Mouse (Mus musculus): ENCODE data around the gene Dnase1. TPM values are rescaled to one million over a fixed set of nuclear protein-coding genes. Genes with fewer than 3 reads are reported as not detected.
"Not testable (repeated sequence)": the region's sequence is repeated elsewhere in the genome, so short reads cannot be mapped to it uniquely, and the experiment has no call there.

Dnase1 gene
- 0.18 and 0.43 TPM in 2 replicates for polyA plus RNA-seq (2015; fragmentation: Nextera tagmentation; extraction: Ambion mirVana)

GRCm38 (mm10) chr16:4036807-4037206, at the start of gene Dnase1:
Gene Dnase1 (plus strand): TSS chr16:4036942.
- TF ChIP-seq EP300 (IDR thresholded peaks at IDR 0.05; ENCODE audit: low read depth), result no peak
- no peak for TF ChIP-seq CTCF (IDR thresholded peaks at IDR 0.05; ENCODE audit: low read depth)
- no peak for DNase-seq
- H3K36me3 ChIP-seq (replicated peaks; ENCODE audit: insufficient read depth, low read length), result peaks cover 33% of the 10 kb centered on the region
- H3K4me2 ChIP-seq (ENCODE audit: low read depth, low read length), result no peak within 1 kb of the TSS
- H3K9me3 ChIP-seq (ENCODE audit: low read length), result no peaks in the 10 kb centered on the region
- no peak within 1 kb of the TSS; the same call in 1 of the 2 replicates for H3K27ac ChIP-seq (ENCODE audit: low read depth)
- no peak for ATAC-seq
- H3K27me3 ChIP-seq (ENCODE audit: insufficient read depth, low read length), result no peaks in the 10 kb centered on the region
- no peak within 1 kb of the TSS for H3K9ac ChIP-seq (replicated peaks)
- peaks cover 3% of the 10 kb centered on the region for H3K4me1 ChIP-seq (ENCODE audit: insufficient read depth)
- 72% methylated on average over 5 of the region's 5 CpGs for WGBS (ENCODE audit: insufficient replicate concordance)
- H3K4me3 ChIP-seq (ENCODE audit: low read depth, low read length), result no peak within 1 kb of the TSS

GRCm38 (mm10) chr16:3988410-3988809, 48.3 kb upstream of the Dnase1 start:
- Histone ChIP-seq H3K4me3 (ENCODE audit: low read depth, low read length) (no peak overlapping the region), H3K4me2 (ENCODE audit: low read depth, low read length) (no peak overlapping the region), H3K27ac (ENCODE audit: low read depth) (no peak overlapping the region), H3K4me1 (ENCODE audit: insufficient read depth) (no peaks in the 10 kb centered on the region), H3K27me3 (ENCODE audit: insufficient read depth, low read length) (no peaks in the 10 kb centered on the region), H3K9ac (replicated peaks) (no peak overlapping the region), H3K36me3 (replicated peaks; ENCODE audit: insufficient read depth, low read length) (peaks cover 88% of the 10 kb centered on the region), H3K9me3 (ENCODE audit: low read length) (no peaks in the 10 kb centered on the region)
- no peak for ATAC-seq
- DNase-seq, result no peak
- 66% methylated on average over 4 of the region's 4 CpGs for WGBS (ENCODE audit: insufficient replicate concordance)
- TF ChIP-seq EP300 (IDR thresholded peaks at IDR 0.05; ENCODE audit: low read depth) (no peak), CTCF (IDR thresholded peaks at IDR 0.05; ENCODE audit: low read depth) (no peak)

GRCm38 (mm10) chr16:4003489-4004398, 33.0 kb upstream of the Dnase1 start, which contains the start of gene Slx4:
Gene Slx4 (minus strand): TSS chr16:4003770.
- Histone ChIP-seq H3K4me3 (ENCODE audit: low read depth, low read length) (peak within 1 kb of the TSS; percentile 90), H3K27me3 (ENCODE audit: insufficient read depth, low read length) (no peaks in the 10 kb centered on the region), H3K36me3 (replicated peaks; ENCODE audit: insufficient read depth, low read length) (peaks cover 15% of the 10 kb centered on the region), H3K9ac (replicated peaks) (peak within 1 kb of the TSS; percentile 87), H3K27ac (ENCODE audit: low read depth) (peak within 1 kb of the TSS; percentile 88), H3K4me2 (ENCODE audit: low read depth, low read length) (peak within 1 kb of the TSS; percentile 91), H3K4me1 (ENCODE audit: insufficient read depth) (peaks cover 17% of the 10 kb centered on the region), H3K9me3 (ENCODE audit: low read length) (no peaks in the 10 kb centered on the region)
- DNase-seq (peak; percentile 94), ATAC-seq (peak; percentile 96)
- peak; percentile 64 for TF ChIP-seq CTCF (IDR thresholded peaks at IDR 0.05; ENCODE audit: low read depth)
- no peak for TF ChIP-seq EP300 (IDR thresholded peaks at IDR 0.05; ENCODE audit: low read depth)
- WGBS (ENCODE audit: insufficient replicate concordance), result 2% methylated on average over 58 of the region's 58 CpGs

DNA sequence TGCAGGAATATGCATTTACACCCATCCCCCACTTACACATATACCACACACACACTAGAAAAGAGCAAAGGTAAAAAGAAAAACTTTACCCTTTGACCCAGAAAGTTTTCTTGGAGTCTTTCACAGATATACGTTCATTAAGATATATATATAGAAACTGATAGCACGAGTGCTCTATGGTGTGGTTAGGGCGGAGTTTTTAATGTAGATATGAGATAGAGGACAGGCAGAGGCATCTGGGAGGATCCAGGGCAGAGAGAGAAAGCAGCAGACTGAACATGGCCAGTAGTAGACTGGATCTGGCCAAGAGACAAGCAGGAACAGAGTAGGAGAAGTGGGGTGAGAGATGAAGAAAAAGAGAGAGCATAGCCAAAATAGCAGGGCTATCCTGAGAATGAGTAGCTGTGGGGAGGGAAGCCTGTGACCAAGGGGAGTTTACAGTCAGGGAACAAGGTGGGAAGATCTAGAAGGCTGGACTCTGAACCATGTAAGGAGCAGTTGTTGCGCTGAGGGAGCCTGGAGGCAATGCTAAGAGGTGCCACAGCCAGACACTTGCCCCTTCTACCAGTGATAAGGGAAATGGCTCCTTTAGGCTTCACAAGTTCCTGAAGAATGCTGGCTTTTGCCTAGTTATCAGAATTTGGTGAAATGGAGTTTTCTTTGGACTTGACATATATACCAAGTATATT, 23.7 kb upstream of the Dnase1 start:
- TF ChIP-seq CTCF (IDR thresholded peaks at IDR 0.05; ENCODE audit: low read depth) (no peak), EP300 (IDR thresholded peaks at IDR 0.05; ENCODE audit: low read depth) (no peak)
- H3K9ac ChIP-seq (replicated peaks), result peak overlapping the region; percentile 6; the same call in 1 of the 2 replicates
- peak overlapping the region; percentile 4 for H3K4me2 ChIP-seq (ENCODE audit: low read depth, low read length)
- H3K36me3 ChIP-seq (replicated peaks; ENCODE audit: insufficient read depth, low read length), result no peaks in the 10 kb centered on the region
- peak; percentile 48; the same call in 1 of the 2 replicates for ATAC-seq
- 43% methylated on average over 4 of the region's 4 CpGs for WGBS (ENCODE audit: insufficient replicate concordance)
- no peak for DNase-seq
- H3K4me1 ChIP-seq (ENCODE audit: insufficient read depth), result peaks cover 5% of the 10 kb centered on the region; the same call in 1 of the 2 replicates
- H3K27me3 ChIP-seq (ENCODE audit: insufficient read depth, low read length), result no peaks in the 10 kb centered on the region
- H3K27ac ChIP-seq (ENCODE audit: low read depth), result 0 out of 2 replicates have a peak overlapping the region, but pooled peaks have one; percentile 2
- no peak overlapping the region for H3K4me3 ChIP-seq (ENCODE audit: low read depth, low read length)
- H3K9me3 ChIP-seq (ENCODE audit: low read length), result no peaks in the 10 kb centered on the region

DNA sequence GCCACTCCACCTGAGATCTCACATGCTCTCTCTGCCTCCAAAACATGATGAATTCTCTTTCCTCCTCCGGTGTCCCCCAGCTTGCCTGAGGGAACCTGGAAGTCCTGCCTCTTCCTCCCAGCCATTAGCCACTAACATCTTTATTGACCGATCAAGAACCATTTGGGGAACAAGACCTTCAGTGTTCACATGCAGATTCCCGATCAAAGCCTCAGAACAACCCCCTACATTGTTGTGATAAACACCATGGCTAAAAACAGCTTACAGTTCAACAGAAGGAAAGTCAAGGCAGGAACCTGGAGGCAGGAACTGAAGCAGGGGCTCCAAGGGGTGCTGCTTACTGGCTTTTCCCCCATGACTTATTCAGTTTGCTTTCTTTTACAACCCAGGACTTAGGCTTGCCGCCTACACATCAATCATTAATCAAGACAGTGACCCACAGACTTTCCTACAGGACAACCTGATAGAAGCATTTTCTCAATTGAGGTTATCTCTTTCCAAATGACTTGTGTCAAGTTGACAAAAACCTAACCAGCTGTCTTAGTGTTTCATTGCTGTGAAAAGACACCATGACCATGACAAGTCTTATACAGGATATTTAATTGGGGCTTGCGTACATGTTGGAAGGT, 22.6 kb upstream of the Dnase1 start:
- H3K4me2 ChIP-seq (ENCODE audit: low read depth, low read length), result no peak overlapping the region
- no peak for ATAC-seq
- H3K27me3 ChIP-seq (ENCODE audit: insufficient read depth, low read length), result no peaks in the 10 kb centered on the region
- no peak overlapping the region for H3K4me3 ChIP-seq (ENCODE audit: low read depth, low read length)
- peaks cover 5% of the 10 kb centered on the region; the same call in 1 of the 2 replicates for H3K4me1 ChIP-seq (ENCODE audit: insufficient read depth)
- no peak overlapping the region for H3K9ac ChIP-seq (replicated peaks)
- no peaks in the 10 kb centered on the region for H3K36me3 ChIP-seq (replicated peaks; ENCODE audit: insufficient read depth, low read length)
- H3K9me3 ChIP-seq (ENCODE audit: low read length), result no peaks in the 10 kb centered on the region
- TF ChIP-seq CTCF (IDR thresholded peaks at IDR 0.05; ENCODE audit: low read depth) (no peak), EP300 (IDR thresholded peaks at IDR 0.05; ENCODE audit: low read depth) (no peak)
- WGBS (ENCODE audit: insufficient replicate concordance), result 77% methylated on average over 5 of the region's 5 CpGs
- H3K27ac ChIP-seq (ENCODE audit: low read depth), result no peak overlapping the region
- DNase-seq, result no peak

DNA sequence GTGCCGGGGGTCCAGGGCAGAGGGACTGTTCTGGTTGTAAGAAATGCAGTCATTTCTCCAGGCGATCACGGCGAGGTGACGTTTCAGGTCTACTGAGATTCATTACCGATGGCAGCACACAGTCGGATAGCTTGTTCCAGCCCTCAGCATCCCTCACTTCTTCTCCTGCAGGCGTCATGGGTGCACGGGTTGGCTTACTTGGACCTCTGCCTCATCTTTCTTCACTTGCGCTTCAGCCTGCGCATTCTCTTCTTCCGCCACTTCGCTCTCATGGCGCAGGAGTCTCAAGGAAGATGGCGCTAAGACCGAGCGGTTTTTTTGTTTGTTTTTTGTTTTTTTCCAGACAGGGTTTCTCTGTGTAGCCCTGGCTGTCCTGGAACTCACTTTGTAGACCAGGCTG, 20.0 kb upstream of the Dnase1 start:
- H3K4me3 ChIP-seq (ENCODE audit: low read depth, low read length); DNase-seq; H3K27ac ChIP-seq (ENCODE audit: low read depth); H3K27me3 ChIP-seq (ENCODE audit: insufficient read depth, low read length); H3K36me3 ChIP-seq (replicated peaks; ENCODE audit: insufficient read depth, low read length); H3K4me1 ChIP-seq (ENCODE audit: insufficient read depth); H3K9me3 ChIP-seq (ENCODE audit: low read length); ATAC-seq; H3K9ac ChIP-seq (replicated peaks); H3K4me2 ChIP-seq (ENCODE audit: low read depth, low read length): not testable (repeated sequence)
- WGBS (ENCODE audit: insufficient replicate concordance), result 72% methylated on average over 17 of the region's 17 CpGs

- H3K9me3 ChIP-seq (ENCODE audit: low read length); H3K4me1 ChIP-seq (ENCODE audit: insufficient read depth); H3K27ac ChIP-seq (ENCODE audit: low read depth); DNase-seq; H3K4me3 ChIP-seq (ENCODE audit: low read depth, low read length); ATAC-seq; H3K36me3 ChIP-seq (replicated peaks; ENCODE audit: insufficient read depth, low read length); H3K9ac ChIP-seq (replicated peaks); H3K27me3 ChIP-seq (ENCODE audit: insufficient read depth, low read length); H3K4me2 ChIP-seq (ENCODE audit: low read depth, low read length): not testable (repeated sequence)
- WGBS (ENCODE audit: insufficient replicate concordance), result 80% methylated on average over 6 of the region's 6 CpGs
Observed at GRCm38 (mm10) chr16:4017466-4017865, 19.3 kb upstream of the Dnase1 start.
